In the genomic region with DNA sequence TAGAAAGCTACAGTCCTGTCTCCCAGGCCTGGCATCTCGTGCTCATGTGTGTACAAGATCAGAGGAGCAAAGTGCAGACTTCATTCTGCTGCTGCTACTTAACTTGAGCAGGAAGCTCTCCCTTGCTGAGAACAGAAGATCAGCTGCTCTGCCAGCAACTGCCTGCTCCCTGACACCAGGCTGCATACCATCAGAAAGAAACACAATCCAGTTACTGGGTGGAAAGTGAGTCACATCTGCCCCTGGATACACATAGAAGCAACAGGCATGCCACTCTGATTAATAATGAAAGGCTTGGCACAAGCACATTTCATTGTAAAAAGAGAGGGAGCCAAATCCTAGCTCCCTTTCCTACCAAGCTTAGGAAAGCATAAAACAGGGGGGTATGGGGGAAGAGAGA, we compare ENCODE assay signal across 26 mouse cellular contexts.
DNase-seq lines count a peak whose midpoint lies in the region; ATAC-seq and TF ChIP-seq lines count a peak whose summit lies in the region.
"Had no signal": no experiment of that assay in that cellular context is flagged by ENCODE, and none has a peak within 500 bp of the region (broad histone marks: within the 10 kb centered on the region; RNA-seq: fewer than 3 reads in every experiment).

No protein-coding gene starts in this region.

- DNase-seq in embryonic facial prominence, embryonic 14.5 days (ENCODE audit: low spot score) = peak; percentile 5
- DNase-seq in embryonic facial prominence, embryonic 10.5 days (ENCODE audit: low spot score) = no peak
- peak; percentile 63 for DNase-seq in kidney, adult 2 months
- no peak for DNase-seq in kidney, postnatal 4 days
- peak; percentile 24 for DNase-seq in Patski (ENCODE audit: low read depth, low spot score)
- DNase-seq in kidney, postnatal 14 days = peak; percentile 1
- no peak for DNase-seq in left cerebral cortex, postnatal 36 days (ENCODE audit: low spot score in 2 of 2)
- DNase-seq in layer of hippocampus, adult 2 months (ENCODE audit: low spot score in 2 of 2) = no peak
- DNase-seq: adrenal gland, postnatal 14 days; cerebellum, adult 18-20 months; cerebellum, postnatal 14 days; heart, adult 2 months; layer of hippocampus, postnatal 36 days; liver; lung, embryonic 14.5 days; lung, postnatal 14 days; right cerebral cortex, postnatal 4 days; thymus, adult 18-20 months; thymus, postnatal 36 days had no signal

- H3K27me3 ChIP-seq in embryonic facial prominence, embryonic 14.5 days (replicated peaks; ENCODE audit: control insufficient read depth, insufficient read depth, low read length) = no peaks in the 10 kb centered on the region
- H3K27me3 ChIP-seq in embryonic facial prominence, embryonic 10.5 days (replicated peaks; ENCODE audit: low read depth, poor library complexity, severe bottlenecking) = no peaks in the 10 kb centered on the region
- no peaks in the 10 kb centered on the region for H3K27me3 ChIP-seq in kidney, adult 2 months (replicated peaks; ENCODE audit: control insufficient read depth, insufficient read depth, low read length)
- H3K27me3 ChIP-seq in Patski = no peaks in the 10 kb centered on the region
- H3K27me3 ChIP-seq: heart, embryonic 12.5 days; liver, embryonic 15.5 days; midbrain, embryonic 15.5 days had no signal

- in situ Hi-C loops in Patski (cut with MboI; ENCODE audit: low pct_unique_long_range_greater_than_20kb) = no loop called here

- H3K9ac ChIP-seq in embryonic facial prominence, embryonic 14.5 days (ENCODE audit: low read depth, low read length) = no peak overlapping the region
- H3K9ac ChIP-seq: heart, embryonic 12.5 days; hindbrain, embryonic 14.5 days; liver, embryonic 15.5 days; lung, embryonic 14.5 days; midbrain, embryonic 15.5 days had no signal

- intact Hi-C loops in left cerebral cortex, postnatal 36 days (cut with DNase I) = no loop called here

- 79% methylated on average over 1 of the region's 1 CpGs for WGBS in embryonic facial prominence, embryonic 14.5 days
- WGBS in embryonic facial prominence, embryonic 10.5 days = 66% methylated on average over 1 of the region's 1 CpGs
- WGBS in kidney, adult 2 months = 27% methylated on average over 1 of the region's 1 CpGs

- POLR2A ChIA-PET in Patski (lab: Charles Lee) = no interaction called here

- TF ChIP-seq POLR2A in kidney, adult 2 months (IDR thresholded peaks at IDR 0.05; ENCODE audit: low read depth, low read length) = no peak

- no peak overlapping the region for H3K4me3 ChIP-seq in embryonic facial prominence, embryonic 14.5 days (ENCODE audit: low read depth, low read length)
- H3K4me3 ChIP-seq in embryonic facial prominence, embryonic 10.5 days = no peak overlapping the region
- H3K4me3 ChIP-seq in kidney, adult 2 months (ENCODE audit: insufficient read depth, low read depth, low read length) = no peak overlapping the region
- no peak overlapping the region for H3K4me3 ChIP-seq in layer of hippocampus, adult 2 months
- H3K4me3 ChIP-seq: heart, adult 2 months; heart, embryonic 12.5 days; liver, embryonic 15.5 days; midbrain, embryonic 15.5 days had no signal

- no peak overlapping the region for H3K4me2 ChIP-seq in embryonic facial prominence, embryonic 14.5 days (ENCODE audit: low read depth, low read length)
- H3K4me2 ChIP-seq: heart, embryonic 12.5 days; hindbrain, embryonic 14.5 days; liver, embryonic 15.5 days; lung, embryonic 14.5 days; midbrain, embryonic 15.5 days had no signal

- H3K9me3 ChIP-seq in embryonic facial prominence, embryonic 14.5 days (ENCODE audit: control insufficient read depth, low read length) = no peaks in the 10 kb centered on the region
- no peaks in the 10 kb centered on the region for H3K9me3 ChIP-seq in embryonic facial prominence, embryonic 10.5 days
- H3K9me3 ChIP-seq: liver, embryonic 15.5 days; midbrain, embryonic 15.5 days had no signal

- H3K27ac ChIP-seq in embryonic facial prominence, embryonic 14.5 days (replicated peaks; ENCODE audit: low read depth, low read length) = no peak overlapping the region
- no peak overlapping the region for H3K27ac ChIP-seq in embryonic facial prominence, embryonic 10.5 days (replicated peaks)
- no peak overlapping the region for H3K27ac ChIP-seq in kidney, adult 2 months (ENCODE audit: insufficient read depth, low read depth, low read length)
- no peak overlapping the region for H3K27ac ChIP-seq in layer of hippocampus, adult 2 months
- H3K27ac ChIP-seq: heart, adult 2 months; hindbrain, embryonic 14.5 days; liver, embryonic 15.5 days; midbrain, embryonic 15.5 days; stomach, postnatal 0 days had no signal

- no peak for TF ChIP-seq CTCF in kidney, adult 2 months (conservative IDR thresholded peaks at IDR 0.05; ENCODE audit: insufficient read depth, insufficient read length, low read depth, low read length)
- no peak for TF ChIP-seq CTCF in Patski (IDR thresholded peaks at IDR 0.05)
- no peak for TF ChIP-seq CTCF in layer of hippocampus, adult 2 months (conservative IDR thresholded peaks at IDR 0.05)

- no peaks in the 10 kb centered on the region for H3K36me3 ChIP-seq in embryonic facial prominence, embryonic 14.5 days (ENCODE audit: control insufficient read depth, insufficient read depth, low read length)
- no peaks in the 10 kb centered on the region for H3K36me3 ChIP-seq in embryonic facial prominence, embryonic 10.5 days (replicated peaks)
- no peaks in the 10 kb centered on the region for H3K36me3 ChIP-seq in kidney, adult 2 months (ENCODE audit: control insufficient read depth, insufficient read depth, low read length)
- H3K36me3 ChIP-seq: G1E; heart, embryonic 12.5 days; liver, embryonic 15.5 days; midbrain, embryonic 15.5 days had no signal

- no peaks in the 10 kb centered on the region for H3K4me1 ChIP-seq in embryonic facial prominence, embryonic 14.5 days (ENCODE audit: control insufficient read depth, insufficient read depth, low read length)
- no peaks in the 10 kb centered on the region for H3K4me1 ChIP-seq in embryonic facial prominence, embryonic 10.5 days
- H3K4me1 ChIP-seq in kidney, adult 2 months (ENCODE audit: control insufficient read depth, insufficient read depth, low read length) = no peaks in the 10 kb centered on the region
- H3K4me1 ChIP-seq: heart, embryonic 12.5 days; liver, embryonic 15.5 days; midbrain, embryonic 15.5 days had no signal

- no peak for ATAC-seq in embryonic facial prominence, embryonic 14.5 days (ENCODE audit: low read depth)
- peak; percentile 92 for ATAC-seq in Patski
- ATAC-seq: forebrain, embryonic 16.5 days; midbrain, embryonic 15.5 days had no signal

- CTCF ChIA-PET in Patski (lab: Charles Lee) = no interaction called here

Comparison
In these comparisons a context has a peak if more than half of its experiments do, and no peak if none do; other contexts are left out.
1. DNase-seq: peak in embryonic facial prominence, embryonic 14.5 days (single experiment), kidney, adult 2 months (single experiment), Patski (single experiment) and kidney, postnatal 14 days (single experiment); none in embryonic facial prominence, embryonic 10.5 days (single experiment), kidney, postnatal 4 days (0 of 2), left cerebral cortex, postnatal 36 days (0 of 2) and layer of hippocampus, adult 2 months (0 of 2).